Mouse (Mus musculus) heart, embryonic 10.5 days (tissue): ENCODE data around the gene Aldh3a2. TPM values are rescaled to one million over a fixed set of nuclear protein-coding genes. Genes with fewer than 3 reads are reported as not detected.

Source experiments
- DNase-seq: peaks from one replicate; pipeline ENCODE4 v3.0.0-alpha.2; 2017; ENCODE audit warnings: low spot score
- H3K27ac ChIP-seq: fragments of 300-500 bp; sonication (generic); 2 replicates; pipeline ENCODE4 v1.5.1; 2016; ENCODE audit warnings: mild to moderate bottlenecking
- H3K27me3 ChIP-seq: fragments of 300-500 bp; sonication (generic); 2 replicates; pipeline ENCODE4 v1.6.1; 2016; ENCODE audit warnings: mild to moderate bottlenecking; ENCODE audit not compliant: poor library complexity, insufficient read depth, severe bottlenecking
- H3K36me3 ChIP-seq: fragments of 300-500 bp; sonication (generic); 2 replicates; pipeline ENCODE4 v1.6.1; 2016; ENCODE audit warnings: mild to moderate bottlenecking, moderate library complexity
- H3K4me1 ChIP-seq: fragments of 300-500 bp; sonication (generic); 2 replicates; pipeline ENCODE4 v1.6.1; 2016; ENCODE audit warnings: mild to moderate bottlenecking
- H3K4me3 ChIP-seq: fragments of 300-500 bp; sonication (generic); 2 replicates; pipeline ENCODE4 v1.5.1; 2016; ENCODE audit warnings: mild to moderate bottlenecking, moderate library complexity
- H3K9me3 ChIP-seq: fragments of 300-500 bp; sonication (generic); 2 replicates; pipeline ENCODE4 v1.6.1; 2016; ENCODE audit warnings: mild to moderate bottlenecking, moderate library complexity
- WGBS: fragments of 180-500 bp; shearing (Covaris S2); methylation state at CpG from one replicate; pipeline ENCODE4 v1.1.7; 2016; 5-methylcytosine and 5-hydroxymethylcytosine counted together
- polyA plus RNA-seq: library from polyadenylated mRNA; unstranded; fragments of >200 nt; fragmentation: Nextera tagmentation; extraction: Ambion mirVana; gene quantifications from 2 replicates; pipeline ENCODE4 v1.2.1, GENCODE M21; 2016

Gene Aldh3a2
- polyA plus RNA-seq, 1 experiment from 2014 or later = 26.3 TPM

DNA sequence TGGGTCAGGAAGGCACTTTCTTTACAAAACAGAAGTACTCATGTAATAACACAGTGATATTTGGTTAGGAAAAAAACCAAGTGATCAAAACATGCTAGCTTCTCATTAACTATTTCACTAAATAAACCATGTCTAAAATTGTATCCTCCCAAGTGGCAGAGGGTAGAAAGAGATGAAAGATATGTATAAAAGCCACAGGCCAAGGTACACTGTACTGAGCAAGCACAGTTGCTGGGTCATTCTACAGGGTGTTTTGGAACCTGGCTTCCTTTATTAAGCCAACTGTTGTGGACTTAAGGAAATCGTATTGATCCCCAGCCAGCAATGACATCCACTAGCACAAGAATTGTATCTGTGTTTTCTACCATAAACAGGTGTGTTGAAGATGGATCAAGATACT lies 3.4 kb downstream of the Aldh3a2 start:
- no peak for DNase-seq
- H3K4me1 ChIP-seq = peaks cover 6% of the 10 kb centered on the region; the same call in 1 of the 2 replicates
- no peak overlapping the region for H3K4me3 ChIP-seq
- H3K27ac ChIP-seq = no peak overlapping the region
- no peaks in the 10 kb centered on the region; the same call in 1 of the 2 replicates for H3K27me3 ChIP-seq
- no peaks in the 10 kb centered on the region for H3K9me3 ChIP-seq
- 79% methylated on average over 1 of the region's 1 CpGs for WGBS
- H3K36me3 ChIP-seq = peaks cover 56% of the 10 kb centered on the region

DNA sequence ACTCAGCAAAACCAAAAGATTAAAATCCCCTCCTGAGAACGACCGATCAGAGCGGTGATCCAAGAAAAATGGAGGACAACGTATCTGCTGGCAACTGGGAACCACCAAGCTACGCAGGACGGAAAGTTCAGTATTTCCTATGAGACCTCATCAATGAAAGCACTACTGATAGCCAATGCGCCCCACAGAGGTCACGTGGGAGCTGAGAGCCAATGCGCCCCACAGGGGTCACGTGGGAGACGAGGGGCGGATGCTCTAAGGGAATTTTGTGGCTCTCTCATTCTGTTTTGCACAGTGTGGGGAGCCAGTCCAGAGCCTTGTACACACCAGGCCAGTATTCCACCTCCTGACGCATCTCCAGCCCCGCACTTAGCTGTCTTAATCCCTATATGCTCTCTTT lies 4.7 kb downstream of the Aldh3a2 start:
- no peak overlapping the region for H3K4me3 ChIP-seq
- no peaks in the 10 kb centered on the region for H3K9me3 ChIP-seq
- peaks cover 67% of the 10 kb centered on the region for H3K36me3 ChIP-seq
- H3K4me1 ChIP-seq = peaks cover 11% of the 10 kb centered on the region; the same call in 1 of the 2 replicates
- WGBS = 91% methylated on average over 14 of the region's 14 CpGs
- no peak overlapping the region for H3K27ac ChIP-seq
- no peaks in the 10 kb centered on the region for H3K27me3 ChIP-seq
- DNase-seq = no peak

DNA sequence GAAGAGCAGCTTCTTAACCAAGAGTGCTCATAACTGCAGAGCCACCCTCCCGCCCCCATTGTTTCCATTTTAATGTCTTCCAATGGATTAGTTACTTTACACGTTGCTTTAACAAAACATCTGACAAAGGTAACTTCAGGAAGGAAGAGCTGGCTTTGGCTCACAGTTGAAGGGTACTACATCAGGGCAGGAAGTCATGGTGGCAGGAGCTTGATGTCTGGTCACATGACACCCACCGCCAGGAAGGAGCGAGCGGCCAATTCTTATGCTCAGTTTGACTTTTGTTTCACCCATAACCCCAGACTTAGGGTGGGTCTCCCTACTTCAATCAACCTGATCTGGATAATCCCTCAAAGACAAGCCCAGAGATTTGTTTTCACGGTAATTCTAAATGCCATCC lies 8.2 kb downstream of the Aldh3a2 start:
- 90% methylated on average over 6 of the region's 6 CpGs for WGBS
- no peaks in the 10 kb centered on the region for H3K27me3 ChIP-seq
- H3K27ac ChIP-seq = no peak overlapping the region
- H3K9me3 ChIP-seq = no peaks in the 10 kb centered on the region
- 0 out of 2 replicates have a peak, but pooled peaks cover 10% of the 10 kb centered on the region for H3K4me1 ChIP-seq
- H3K36me3 ChIP-seq = peaks cover 81% of the 10 kb centered on the region
- H3K4me3 ChIP-seq = no peak overlapping the region
- no peak for DNase-seq

DNA sequence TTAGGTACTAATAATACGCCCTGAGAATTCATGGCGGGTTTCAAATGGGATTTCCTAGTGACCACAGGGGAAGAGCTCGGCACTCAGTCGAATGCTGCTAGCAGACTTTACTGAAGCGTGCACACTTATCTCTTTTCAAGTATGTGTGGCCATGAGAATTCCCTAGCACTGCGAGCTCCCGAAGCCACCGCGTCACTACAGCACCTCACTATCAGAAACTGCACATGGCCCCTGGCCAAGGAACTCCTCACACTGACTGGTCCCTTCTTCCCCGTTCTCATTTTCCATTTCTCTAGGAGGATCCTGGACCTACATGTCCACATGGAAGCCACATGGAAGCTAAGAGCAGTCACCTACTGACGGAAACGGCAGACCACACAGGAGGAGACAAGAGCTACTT lies 14.5 kb downstream of the Aldh3a2 start:
- DNase-seq = peak; percentile 81
- no peak overlapping the region for H3K4me3 ChIP-seq
- H3K27me3 ChIP-seq = no peaks in the 10 kb centered on the region
- H3K9me3 ChIP-seq = no peaks in the 10 kb centered on the region
- H3K27ac ChIP-seq = peak overlapping the region; percentile 39; the same call in 1 of the 2 replicates
- peaks cover 55% of the 10 kb centered on the region for H3K36me3 ChIP-seq
- peaks cover 20% of the 10 kb centered on the region; the same call in 1 of the 2 replicates for H3K4me1 ChIP-seq
- 60% methylated on average over 12 of the region's 12 CpGs for WGBS

DNA sequence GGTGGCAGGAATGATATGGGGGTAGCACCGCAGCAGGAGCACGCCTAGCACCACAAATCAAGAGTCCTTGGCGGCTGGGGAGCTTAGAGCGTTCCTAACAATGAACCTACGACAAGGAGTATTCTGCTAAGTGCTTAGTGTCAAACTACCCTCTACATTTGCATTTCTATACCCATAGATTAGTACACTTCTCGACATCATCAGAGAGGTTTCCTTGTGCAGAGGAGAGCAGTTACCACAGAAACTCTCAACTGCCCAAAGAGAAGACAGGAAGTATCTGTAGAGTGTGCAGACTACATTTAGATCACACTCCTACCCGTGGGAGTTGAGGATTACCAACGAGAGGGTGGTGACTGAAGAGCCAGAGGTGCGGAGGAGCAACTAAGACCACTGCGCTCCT lies 15.5 kb downstream of the Aldh3a2 start:
- H3K4me3 ChIP-seq = no peak overlapping the region
- peaks cover 12% of the 10 kb centered on the region; the same call in 1 of the 2 replicates for H3K4me1 ChIP-seq
- 78% methylated on average over 10 of the region's 10 CpGs for WGBS
- no peak for DNase-seq
- no peaks in the 10 kb centered on the region for H3K27me3 ChIP-seq
- no peaks in the 10 kb centered on the region for H3K9me3 ChIP-seq
- H3K27ac ChIP-seq = no peak overlapping the region
- H3K36me3 ChIP-seq = peaks cover 54% of the 10 kb centered on the region

DNA sequence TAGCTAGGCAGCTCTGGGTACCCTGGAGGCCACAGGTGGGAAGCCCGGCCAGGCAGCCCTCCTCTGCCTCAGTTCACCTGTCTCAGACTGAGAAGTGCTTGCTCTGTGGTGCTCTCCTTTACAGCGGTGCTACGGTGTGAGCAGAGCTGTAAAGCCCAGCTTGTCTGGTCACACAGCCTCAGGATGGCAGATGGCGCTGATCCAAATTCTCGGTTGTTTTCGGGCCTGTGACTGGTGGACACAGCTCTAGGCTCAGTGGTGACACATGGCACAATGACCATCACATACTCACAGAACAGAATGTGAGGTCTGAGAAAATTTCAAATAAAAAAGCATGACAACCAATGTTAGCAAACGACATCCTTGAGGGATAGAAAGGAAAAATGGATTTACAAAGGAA lies 22.9 kb downstream of the Aldh3a2 start:
- DNase-seq = no peak
- WGBS = 84% methylated on average over 7 of the region's 7 CpGs
- H3K36me3 ChIP-seq = peaks cover 24% of the 10 kb centered on the region; the same call in 1 of the 2 replicates

DNA sequence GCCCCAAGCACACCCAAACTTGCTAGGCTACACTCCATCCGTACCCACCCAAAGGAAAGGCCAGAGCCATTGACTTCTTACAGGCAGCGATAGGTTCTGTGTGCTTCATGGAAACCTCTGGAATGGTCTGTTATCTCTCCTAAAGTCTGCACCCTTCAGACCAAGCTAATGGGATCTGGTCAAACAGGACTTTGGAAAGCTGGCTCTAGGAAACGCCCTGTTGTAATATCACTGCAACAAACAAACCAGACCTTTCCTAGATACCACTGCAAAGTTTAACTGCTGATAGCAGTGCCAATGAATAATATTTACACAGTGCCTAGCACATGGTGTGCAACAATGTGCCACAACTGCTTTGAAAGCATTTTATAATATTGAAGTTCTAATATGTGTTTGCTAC lies 31.2 kb downstream of the Aldh3a2 start:
- 80% methylated on average over 3 of the region's 3 CpGs for WGBS
- Histone ChIP-seq H3K4me1 (peaks cover 10% of the 10 kb centered on the region), H3K27ac (no peak overlapping the region), H3K27me3 (peaks cover 4% of the 10 kb centered on the region; the same call in 1 of the 2 replicates), H3K9me3 (no peaks in the 10 kb centered on the region), H3K4me3 (no peak overlapping the region), H3K36me3 (no peaks in the 10 kb centered on the region)
- no peak for DNase-seq

More for the DNA sequence above, 22.9 kb downstream of the Aldh3a2 start:
- Histone ChIP-seq H3K9me3 (no peaks in the 10 kb centered on the region), H3K27me3 (no peaks in the 10 kb centered on the region), H3K27ac (no peak overlapping the region), H3K4me1 (no peaks in the 10 kb centered on the region), H3K4me3 (no peak overlapping the region)

DNA sequence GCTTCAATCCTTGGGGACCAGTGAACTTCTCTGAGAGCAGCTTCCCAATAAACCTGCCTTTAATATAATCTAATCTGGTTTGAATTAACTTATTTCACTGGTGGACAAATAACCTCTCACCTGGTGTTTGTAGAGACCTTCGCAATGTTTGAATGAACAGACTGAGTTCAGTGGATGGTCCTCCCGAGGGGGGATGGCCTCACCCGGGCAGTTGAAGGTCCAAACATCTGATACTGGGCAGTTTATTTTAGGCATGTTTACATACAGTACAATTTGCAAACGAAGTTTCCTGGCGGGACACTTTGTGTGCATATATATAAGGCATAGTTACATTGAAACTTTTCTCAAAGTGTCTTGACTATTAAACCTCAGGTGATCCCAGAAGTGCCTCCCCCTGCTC lies 33.1 kb downstream of the Aldh3a2 start:
- no peak overlapping the region for H3K27ac ChIP-seq
- DNase-seq = no peak
- H3K4me3 ChIP-seq = no peak overlapping the region
- H3K27me3 ChIP-seq = peaks cover 4% of the 10 kb centered on the region; the same call in 1 of the 2 replicates
- WGBS = 54% methylated on average over 5 of the region's 5 CpGs
- peaks cover 10% of the 10 kb centered on the region for H3K4me1 ChIP-seq
- H3K9me3 ChIP-seq = no peaks in the 10 kb centered on the region
- no peaks in the 10 kb centered on the region for H3K36me3 ChIP-seq

DNA sequence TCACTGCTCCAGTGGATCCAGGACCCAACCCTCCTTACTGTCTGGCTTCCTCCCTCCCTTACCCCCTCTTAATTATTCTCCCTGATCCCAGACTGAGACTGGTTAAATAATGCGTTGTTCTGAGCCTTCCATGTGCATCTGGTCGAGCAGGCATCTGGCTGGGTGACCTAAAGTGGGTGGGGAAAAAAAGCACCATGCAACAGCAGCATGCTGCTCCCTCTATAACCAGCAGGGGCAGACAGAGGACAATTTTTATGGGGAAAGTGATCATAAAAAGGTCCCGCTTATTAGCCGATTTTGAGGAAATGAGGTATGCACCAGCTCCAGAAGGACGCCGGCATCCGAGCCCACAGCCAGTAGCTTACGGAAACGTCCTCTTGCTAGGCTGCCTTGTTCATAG lies 35.9 kb downstream of the Aldh3a2 start:
- Histone ChIP-seq H3K27ac (no peak overlapping the region), H3K4me1 (peaks cover 18% of the 10 kb centered on the region), H3K9me3 (no peaks in the 10 kb centered on the region), H3K36me3 (no peaks in the 10 kb centered on the region), H3K27me3 (peaks cover 4% of the 10 kb centered on the region; the same call in 1 of the 2 replicates), H3K4me3 (no peak overlapping the region)
- peak; percentile 76 for DNase-seq
- 24% methylated on average over 9 of the region's 9 CpGs for whole genome bisulfite sequencing

DNA sequence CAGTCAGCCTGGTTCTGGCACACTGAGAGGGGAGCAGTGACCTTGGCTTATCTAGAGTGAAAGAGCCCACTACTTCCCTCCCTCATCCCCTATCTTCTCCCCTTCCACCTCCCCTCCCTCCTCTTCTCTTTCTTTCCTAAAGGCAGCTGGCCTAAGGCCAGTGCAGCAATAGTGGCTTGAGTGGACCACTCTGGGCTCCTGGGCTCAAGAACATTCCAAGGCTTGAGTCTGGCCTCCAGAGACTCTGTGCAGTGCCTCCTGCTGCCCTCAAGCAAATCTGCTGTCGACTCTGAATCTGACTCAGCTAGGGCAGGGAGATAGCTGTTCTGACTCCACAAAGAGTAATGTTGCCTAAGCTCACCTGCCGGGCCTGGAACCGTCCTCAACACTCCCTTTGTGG lies 38.9 kb downstream of the Aldh3a2 start:
- Histone ChIP-seq H3K4me3 (no peak overlapping the region), H3K36me3 (no peaks in the 10 kb centered on the region), H3K4me1 (peaks cover 32% of the 10 kb centered on the region), H3K9me3 (no peaks in the 10 kb centered on the region), H3K27me3 (peaks cover 4% of the 10 kb centered on the region; the same call in 1 of the 2 replicates), H3K27ac (0 out of 2 replicates have a peak overlapping the region, but pooled peaks have one; percentile 36)
- WGBS = 58% methylated on average over 3 of the region's 3 CpGs
- DNase-seq = no peak

DNA sequence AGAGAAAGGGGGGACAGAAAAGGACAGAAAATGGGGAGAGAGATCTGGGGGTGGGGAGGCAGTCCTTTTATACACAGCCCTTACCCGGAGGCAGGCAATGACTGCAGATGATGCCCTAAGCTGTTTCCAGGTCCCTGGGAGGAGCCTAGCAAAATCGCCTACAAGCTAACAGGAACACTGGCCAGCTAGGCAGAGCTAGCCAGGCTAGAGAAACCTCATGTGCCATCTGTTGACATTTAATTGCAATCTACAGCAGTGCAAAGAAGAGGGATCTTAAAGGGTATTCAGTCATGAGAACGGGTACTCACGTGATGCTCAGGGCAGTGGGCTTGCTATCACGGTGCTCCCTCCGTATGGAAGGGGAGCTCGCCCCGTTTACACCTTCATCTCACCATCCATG lies 39.4 kb downstream of the Aldh3a2 start:
- Histone ChIP-seq H3K27ac (no peak overlapping the region), H3K27me3 (no peaks in the 10 kb centered on the region), H3K9me3 (no peaks in the 10 kb centered on the region), H3K4me1 (peaks cover 32% of the 10 kb centered on the region), H3K4me3 (no peak overlapping the region), H3K36me3 (no peaks in the 10 kb centered on the region)
- DNase-seq = no peak
- WGBS = 71% methylated on average over 8 of the region's 8 CpGs

DNA sequence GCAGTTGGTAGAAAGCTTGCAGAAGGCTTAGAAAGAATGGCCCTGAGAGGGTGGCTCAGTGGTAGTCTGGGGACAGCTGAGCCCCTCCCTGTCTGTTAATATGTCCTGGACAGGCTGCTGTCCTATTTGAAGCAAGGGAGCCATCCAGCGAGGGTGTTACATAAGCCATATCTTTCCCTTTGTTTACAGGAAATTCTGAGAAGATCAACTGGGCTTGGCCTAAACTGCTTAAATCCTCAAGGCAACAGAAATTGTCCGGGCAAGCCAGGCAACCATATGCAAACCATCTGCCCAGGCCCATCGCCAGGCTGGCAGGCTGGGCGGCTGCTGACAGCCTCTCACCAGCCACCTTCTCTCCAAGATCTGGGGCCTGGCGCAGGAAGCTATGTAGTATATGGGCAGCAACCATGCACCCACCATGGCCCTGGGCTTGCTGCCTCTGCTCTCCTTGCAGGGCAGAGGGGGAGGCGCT lies 41.3 kb downstream of the Aldh3a2 start:
- Histone ChIP-seq H3K4me3 (no peak overlapping the region), H3K9me3 (no peaks in the 10 kb centered on the region), H3K4me1 (peaks cover 32% of the 10 kb centered on the region), H3K36me3 (no peaks in the 10 kb centered on the region), H3K27me3 (no peaks in the 10 kb centered on the region), H3K27ac (peak overlapping the region; percentile 18; the same call in 1 of the 2 replicates)
- WGBS = 64% methylated on average over 6 of the region's 6 CpGs
- no peak for DNase-seq

DNA sequence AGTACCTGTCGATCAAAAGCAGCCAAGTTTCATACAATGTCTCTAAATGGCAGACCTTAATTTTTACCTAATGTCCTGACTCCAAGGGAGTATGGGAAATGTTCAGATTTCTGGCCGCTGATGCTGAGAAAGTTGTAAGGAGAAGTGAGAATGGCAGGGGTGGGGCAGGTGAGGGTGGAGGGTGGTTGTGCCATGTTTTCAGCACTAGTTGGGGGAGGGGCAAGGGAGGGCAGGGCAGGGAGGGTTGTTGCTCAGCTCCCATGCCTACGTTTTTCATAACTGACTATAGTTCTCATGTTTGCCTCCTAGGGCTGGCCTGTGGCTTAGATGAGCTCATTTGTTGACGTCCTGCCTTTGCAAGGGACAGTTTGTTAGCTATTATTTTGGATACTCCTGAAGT lies 41.8 kb downstream of the Aldh3a2 start:
- Histone ChIP-seq H3K27me3 (no peaks in the 10 kb centered on the region), H3K4me1 (peaks cover 32% of the 10 kb centered on the region), H3K27ac (0 out of 2 replicates have a peak overlapping the region, but pooled peaks have one; percentile 29), H3K36me3 (no peaks in the 10 kb centered on the region), H3K9me3 (no peaks in the 10 kb centered on the region), H3K4me3 (no peak overlapping the region)
- WGBS = 80% methylated on average over 4 of the region's 4 CpGs
- DNase-seq = no peak

DNA sequence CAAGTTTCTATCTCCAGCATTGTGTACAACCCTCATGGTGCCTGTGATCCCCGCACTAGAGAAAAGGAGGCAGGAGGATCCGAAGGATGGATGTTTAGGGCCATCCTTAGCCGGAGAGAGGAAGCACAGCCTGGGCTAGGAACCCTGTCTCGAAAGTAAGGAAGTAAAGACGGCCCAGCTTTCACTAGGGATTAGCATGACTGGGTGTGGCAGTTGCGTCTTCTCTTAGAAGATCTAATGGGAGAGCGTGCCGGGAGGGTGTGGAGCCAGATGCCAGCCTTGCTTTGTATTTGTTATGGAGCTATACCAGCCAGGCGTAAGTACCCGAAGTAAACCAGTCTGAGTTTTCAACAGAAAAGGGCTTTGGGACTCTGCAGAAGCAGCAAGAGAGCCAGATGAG lies 42.4 kb downstream of the Aldh3a2 start:
- Histone ChIP-seq H3K27ac (0 out of 2 replicates have a peak overlapping the region, but pooled peaks have one; percentile 29), H3K27me3 (no peaks in the 10 kb centered on the region)
- WGBS = 83% methylated on average over 10 of the region's 10 CpGs

More for the DNA sequence above, 42.4 kb downstream of the Aldh3a2 start:
- Histone ChIP-seq H3K4me3 (no peak overlapping the region), H3K4me1 (peaks cover 32% of the 10 kb centered on the region), H3K9me3 (no peaks in the 10 kb centered on the region), H3K36me3 (no peaks in the 10 kb centered on the region)
- DNase-seq = no peak
